Mouse (Mus musculus) MEL (cell line): ENCODE measurements around the gene Ncf2. TPM values are rescaled to one million over a fixed set of nuclear protein-coding genes. Genes with fewer than 3 reads are reported as not detected.
"Not testable (repeated sequence)": the region's sequence is repeated elsewhere in the genome, so short reads cannot be mapped to it uniquely, and the experiment has no call there.

Experiments used
- DNase-seq: peaks from one replicate; pipeline ENCODE4 v3.0.0; 2011; ENCODE audit warnings: low read depth, low spot score
- H3K27ac ChIP-seq: 2 replicates; pipeline ENCODE4 v1.5.1; 2012; ENCODE audit warnings: low read depth, mild to moderate bottlenecking, control low read depth, low read length, moderate library complexity; ENCODE audit not compliant: control insufficient read depth
- H3K27me3 ChIP-seq, 2 experiments: fragments of 150-350 bp in 1 of 2; sonication (generic) in 1 of 2; 2 replicates each; pipeline ENCODE4 v1.6.1; 2012; ENCODE audit warnings: low read length in 2 of 2, mild to moderate bottlenecking in 2 of 2, improper control_type of control experiment in 1 of 2, moderate library complexity in 1 of 2; ENCODE audit not compliant: insufficient read depth in 2 of 2, control insufficient read depth in 1 of 2
- H3K36me3 ChIP-seq, 2 experiments: 2 replicates each; pipeline ENCODE4 v1.6.1; 2012 to 2014; ENCODE audit warnings: low read length in 2 of 2, improper control_type of control experiment in 1 of 2, inconsistent platforms in 1 of 2, mild to moderate bottlenecking in 1 of 2; ENCODE audit not compliant: insufficient read depth in 2 of 2, control insufficient read depth in 1 of 2
- H3K4me1 ChIP-seq, 2 experiments: fragments of 150-350 bp in 1 of 2; sonication (generic) in 1 of 2; 2 replicates each; pipeline ENCODE4 v1.6.1; 2012; ENCODE audit warnings: low read length in 2 of 2, improper control_type of control experiment in 1 of 2, mild to moderate bottlenecking in 1 of 2; ENCODE audit not compliant: insufficient read depth in 2 of 2, control insufficient read depth in 1 of 2
- H3K4me3 ChIP-seq, 2 experiments: fragments of 150-350 bp in 1 of 2; sonication (generic) in 1 of 2; 2 replicates each; pipeline ENCODE4 v1.5.1; 2012; ENCODE audit warnings: low read depth in 2 of 2, low read length in 2 of 2, mild to moderate bottlenecking in 2 of 2, moderate library complexity in 2 of 2, control low read depth in 1 of 2, improper control_type of control experiment in 1 of 2; ENCODE audit not compliant: control insufficient read depth in 1 of 2, insufficient read depth in 1 of 2
- H3K79me2 ChIP-seq: 2 replicates; pipeline ENCODE4 v1.6.1; 2012; ENCODE audit warnings: mild to moderate bottlenecking, low read length, moderate library complexity; ENCODE audit not compliant: control insufficient read depth, poor library complexity, insufficient read depth
- H3K9ac ChIP-seq: 2 replicates; pipeline ENCODE4 v1.6.1; 2012; ENCODE audit warnings: low read depth, mild to moderate bottlenecking, control low read depth, low read length, moderate library complexity; ENCODE audit not compliant: control insufficient read depth, poor library complexity, severe bottlenecking
- H3K9me3 ChIP-seq: fragments of 150-350 bp; sonication (generic); replicated peaks from 2 replicates; pipeline ENCODE4 v1.6.1; 2012; ENCODE audit warnings: mild to moderate bottlenecking, low read length, improper control_type of control experiment, moderate library complexity; ENCODE audit not compliant: insufficient read depth
- BHLHE40 ChIP-seq: IDR thresholded peaks from 2 replicates; pipeline ENCODE4 v1.6.1; 2012; ENCODE audit warnings: low read depth, mild to moderate bottlenecking, inconsistent platforms, low read length, improper control_type of control experiment, borderline replicate concordance
- CHD2 ChIP-seq: IDR thresholded peaks from 2 replicates; pipeline ENCODE4 v1.6.1; 2011; ENCODE audit warnings: low read length, improper control_type of control experiment
- E2F4 ChIP-seq: IDR thresholded peaks from 2 replicates; pipeline ENCODE4 v1.6.1; 2011; ENCODE audit warnings: low read depth, low read length, improper control_type of control experiment, borderline replicate concordance
- EP300 ChIP-seq, 2 experiments: IDR thresholded peaks; 2 replicates each; pipeline ENCODE4 v1.6.1; 2011; ENCODE audit warnings: improper control_type of control experiment in 2 of 2, low read length in 2 of 2, low read depth in 1 of 2, mild to moderate bottlenecking in 1 of 2
- HCFC1 ChIP-seq: IDR thresholded peaks from 2 replicates; pipeline ENCODE4 v1.6.1; 2012; ENCODE audit warnings: low read depth, mild to moderate bottlenecking, inconsistent platforms, low read length, improper control_type of control experiment, moderate library complexity
- MAX ChIP-seq: IDR thresholded peaks from 2 replicates; pipeline ENCODE4 v1.6.1; 2011; ENCODE audit warnings: low read length, improper control_type of control experiment
- MEF2A ChIP-seq: IDR thresholded peaks from 2 replicates; pipeline ENCODE4 v1.6.1; 2014; ENCODE audit warnings: low read depth, mild to moderate bottlenecking, inconsistent platforms, low read length, improper control_type of control experiment; ENCODE audit not compliant: poor library complexity, insufficient replicate concordance, severe bottlenecking; ENCODE audit errors: extremely low read depth
- MXI1 ChIP-seq: IDR thresholded peaks from 2 replicates; pipeline ENCODE4 v1.6.1; 2011; ENCODE audit warnings: mild to moderate bottlenecking, low read depth, low read length, improper control_type of control experiment
- POLR2A ChIP-seq, 2 experiments: IDR thresholded peaks; 2 replicates each; pipeline ENCODE4 v1.6.1; 2011 to 2012; ENCODE audit warnings: low read length in 2 of 2, mild to moderate bottlenecking in 2 of 2, control low read depth in 1 of 2, improper control_type of control experiment in 1 of 2, low read depth in 1 of 2, moderate library complexity in 1 of 2; ENCODE audit not compliant: control insufficient read depth in 1 of 2, insufficient read depth in 1 of 2, poor library complexity in 1 of 2
- POLR2AphosphoS5 ChIP-seq: IDR thresholded peaks from 2 replicates; pipeline ENCODE4 v1.6.1; 2012; ENCODE audit warnings: low read depth, borderline replicate concordance, mild to moderate bottlenecking, inconsistent platforms, low read length, moderate library complexity, mixed read lengths
- RCOR1 ChIP-seq: IDR thresholded peaks from 2 replicates; pipeline ENCODE4 v1.6.1; 2012; ENCODE audit warnings: low read depth, mild to moderate bottlenecking, inconsistent platforms, low read length, improper control_type of control experiment
- TCF12 ChIP-seq: IDR thresholded peaks from 2 replicates; pipeline ENCODE4 v1.6.1; 2014; ENCODE audit warnings: low read depth, mild to moderate bottlenecking, inconsistent platforms, low read length, improper control_type of control experiment, moderate library complexity
- UBTF ChIP-seq: IDR thresholded peaks from 2 replicates; pipeline ENCODE4 v1.6.1; 2012; ENCODE audit warnings: low read depth, mild to moderate bottlenecking, inconsistent platforms, low read length, improper control_type of control experiment, moderate library complexity, borderline replicate concordance; ENCODE audit not compliant: insufficient read depth
- USF2 ChIP-seq, 2 experiments: IDR thresholded peaks; 2 replicates each; pipeline ENCODE4 v1.6.1; 2011 to 2012; ENCODE audit warnings: improper control_type of control experiment in 2 of 2, low read length in 2 of 2, borderline replicate concordance in 1 of 2, inconsistent platforms in 1 of 2, low read depth in 1 of 2, mild to moderate bottlenecking in 1 of 2; ENCODE audit not compliant: insufficient read depth in 1 of 2
- ZMIZ1 ChIP-seq: IDR thresholded peaks from 2 replicates; pipeline ENCODE4 v1.6.1; 2012; ENCODE audit warnings: low read depth, mild to moderate bottlenecking, inconsistent platforms, low read length, improper control_type of control experiment, moderate library complexity
- ZNF384 ChIP-seq: IDR thresholded peaks from 2 replicates; pipeline ENCODE4 v1.6.1; 2012; ENCODE audit warnings: low read depth, mild to moderate bottlenecking, inconsistent platforms, low read length, improper control_type of control experiment
- polyA plus RNA-seq, 2 experiments: library from polyadenylated mRNA; stranded (reverse) in 1 of 2; unstranded in 1 of 2; fragments of >175 nt in 1 of 2; fragments of >200 nt in 1 of 2; gene quantifications; 2 replicates each; pipeline versions ENCODE4 v1.2.1 to v1.2.4; 2012; ENCODE audit warnings: low replicate concordance in 2 of 2, low read depth in 1 of 2; ENCODE audit not compliant: insufficient read length in 2 of 2, insufficient read depth in 1 of 2, missing spikeins in 1 of 2
- total RNA-seq: library from RNA; depleted of rRNA; stranded (reverse); fragments of 300-350 nt; gene quantifications from 2 replicates; pipeline ENCODE4 v1.2.3, GENCODE M21; 2012

Gene Ncf2
- total and polyA plus RNA-seq, 3 experiments = 41.8 to 49.2 TPM; not detected in 1

- no peak for DNase-seq
- H3K9me3 ChIP-seq = no peaks in the 10 kb centered on the region
- no peak overlapping the region for H3K4me3 ChIP-seq
- H3K4me1 ChIP-seq = peaks cover 0 to under 1% of the 10 kb centered on the region in 2 experiments; a peak in 2 of 4 replicates
- no peak for TF ChIP-seq TCF12
- no peak for TF ChIP-seq UBTF
- TF ChIP-seq HCFC1 = no peak
- no peak for TF ChIP-seq CHD2
- TF ChIP-seq MAX = no peak
- TF ChIP-seq E2F4 = no peak
- TF ChIP-seq ZMIZ1 = no peak
- no peak for TF ChIP-seq ZNF384
- TF ChIP-seq POLR2A (IDR thresholded peaks at IDR 0.05; ENCODE audit: control insufficient read depth in 1 of 2, insufficient read depth in 1 of 2, low read depth in 1 of 2, low read length in 2 of 2, poor library complexity in 1 of 2) = no peak
- TF ChIP-seq MXI1 = no peak
- no peak for TF ChIP-seq MEF2A
- no peak for TF ChIP-seq RCOR1
- TF ChIP-seq BHLHE40 = no peak
- TF ChIP-seq USF2 (IDR thresholded peaks at IDR 0.05; ENCODE audit: borderline replicate concordance in 1 of 2, insufficient read depth in 1 of 2, low read depth in 1 of 2, low read length in 2 of 2) = no peak
- TF ChIP-seq POLR2AphosphoS5 = no peak
- no peak for TF ChIP-seq EP300 (IDR thresholded peaks at IDR 0.05; ENCODE audit: low read depth in 1 of 2, low read length in 2 of 2)
- no peaks in the 10 kb centered on the region; a peak in 1 of 4 replicates for H3K27me3 ChIP-seq
- no peak overlapping the region for H3K9ac ChIP-seq
- peaks cover 4 to 31% of the 10 kb centered on the region in 2 experiments for H3K36me3 ChIP-seq
- peaks cover 13% of the 10 kb centered on the region for H3K79me2 ChIP-seq
- H3K27ac ChIP-seq = no peak overlapping the region
These were observed 29.0 kb upstream of the Ncf2 start for GRCm38 (mm10) chr1:152771016-152771415.

GRCm38 (mm10) chr1:152774601-152775000 is 25.4 kb upstream of the Ncf2 start:
- H3K9ac ChIP-seq, DNase-seq, H3K27me3 ChIP-seq, H3K27ac ChIP-seq, H3K4me3 ChIP-seq, H3K9me3 ChIP-seq, H3K4me1 ChIP-seq, H3K79me2 ChIP-seq: not testable (repeated sequence)
- peaks cover 4 to 23% of the 10 kb centered on the region in 2 experiments for H3K36me3 ChIP-seq
